Mouse (Mus musculus) heart, postnatal 0 days (tissue): ENCODE data around the gene Rhbdd3. TPM values are rescaled to one million over a fixed set of nuclear protein-coding genes. Genes with fewer than 3 reads are reported as not detected.

ENCODE experiments used
- ATAC-seq: fragments of 200-750 bp; cut with Nextera tagmentation; 2 replicates; pipeline ENCODE4 v1.8.0; 2017; ENCODE audit warnings: low read depth, moderate number of reproducible peaks, moderate library complexity; ENCODE audit not compliant: insufficient read depth
- DNase-seq: peaks from one replicate; pipeline ENCODE4 v3.0.0-alpha.2; 2016; ENCODE audit warnings: low spot score
- H3K27ac ChIP-seq: fragments of 300-500 bp; sonication (generic); 2 replicates; pipeline ENCODE4 v1.5.1; 2014; ENCODE audit warnings: low read depth, mild to moderate bottlenecking
- H3K27me3 ChIP-seq: fragments of 300-500 bp; sonication (generic); 2 replicates; pipeline ENCODE4 v1.6.1; 2014; ENCODE audit warnings: low read length, mixed read lengths; ENCODE audit not compliant: control insufficient read depth, insufficient read depth
- H3K36me3 ChIP-seq: fragments of 300-500 bp; sonication (generic); replicated peaks from 2 replicates; pipeline ENCODE4 v1.6.1; 2014; ENCODE audit warnings: low read length, mixed read lengths; ENCODE audit not compliant: control insufficient read depth, insufficient read depth
- H3K4me1 ChIP-seq: fragments of 300-500 bp; sonication (generic); 2 replicates; pipeline ENCODE4 v1.6.1; 2014; ENCODE audit warnings: antibody characterized with exemption; ENCODE audit not compliant: control insufficient read depth, insufficient read depth
- H3K4me2 ChIP-seq: fragments of 300-500 bp; sonication (generic); 2 replicates; pipeline ENCODE4 v1.6.1; 2014; ENCODE audit warnings: low read depth, mild to moderate bottlenecking, low read length, moderate library complexity
- H3K4me3 ChIP-seq: fragments of 300-500 bp; sonication (generic); 2 replicates; pipeline ENCODE4 v1.5.1; 2014; ENCODE audit warnings: low read depth, low read length
- H3K9ac ChIP-seq: fragments of 300-500 bp; sonication (generic); replicated peaks from 2 replicates; pipeline ENCODE4 v1.6.1; 2014; ENCODE audit warnings: low read depth, low read length, mixed read lengths
- H3K9me3 ChIP-seq: fragments of 300-500 bp; sonication (generic); replicated peaks from 2 replicates; pipeline ENCODE4 v1.6.1; 2016; ENCODE audit warnings: low read length; ENCODE audit not compliant: control insufficient read depth
- CTCF ChIP-seq: IDR thresholded peaks from 2 replicates; pipeline ENCODE4 v1.5.1; 2016; ENCODE audit warnings: antibody characterized with exemption, control low read depth, low read depth
- EP300 ChIP-seq: IDR thresholded peaks from 2 replicates; pipeline ENCODE4 v1.6.1; 2016; ENCODE audit warnings: antibody characterized with exemption, low read depth
- WGBS: fragments of 180-500 bp; shearing (Covaris S2); extraction: QIAGEN DNeasy Blood & Tissue Kit; methylation state at CpG from one replicate; pipeline ENCODE4 v1.1.7; 2014; 5-methylcytosine and 5-hydroxymethylcytosine counted together
- polyA plus RNA-seq: library from polyadenylated mRNA; unstranded; fragments of >200 nt; fragmentation: Nextera tagmentation; extraction: Ambion mirVana; gene quantifications from 2 replicates; pipeline ENCODE4 v1.2.1, GENCODE M21; 2015
- total RNA-seq: library from RNA; depleted of rRNA; stranded (reverse); fragments of >200 nt; gene quantifications from 2 replicates; pipeline ENCODE4 v1.2.3, GENCODE M21; 2014; ENCODE audit warnings: low replicate concordance

The Rhbdd3 gene
- total and polyA plus RNA-seq, 2 experiments from 2014 or later: 28.5 to 50.4 TPM

DNA sequence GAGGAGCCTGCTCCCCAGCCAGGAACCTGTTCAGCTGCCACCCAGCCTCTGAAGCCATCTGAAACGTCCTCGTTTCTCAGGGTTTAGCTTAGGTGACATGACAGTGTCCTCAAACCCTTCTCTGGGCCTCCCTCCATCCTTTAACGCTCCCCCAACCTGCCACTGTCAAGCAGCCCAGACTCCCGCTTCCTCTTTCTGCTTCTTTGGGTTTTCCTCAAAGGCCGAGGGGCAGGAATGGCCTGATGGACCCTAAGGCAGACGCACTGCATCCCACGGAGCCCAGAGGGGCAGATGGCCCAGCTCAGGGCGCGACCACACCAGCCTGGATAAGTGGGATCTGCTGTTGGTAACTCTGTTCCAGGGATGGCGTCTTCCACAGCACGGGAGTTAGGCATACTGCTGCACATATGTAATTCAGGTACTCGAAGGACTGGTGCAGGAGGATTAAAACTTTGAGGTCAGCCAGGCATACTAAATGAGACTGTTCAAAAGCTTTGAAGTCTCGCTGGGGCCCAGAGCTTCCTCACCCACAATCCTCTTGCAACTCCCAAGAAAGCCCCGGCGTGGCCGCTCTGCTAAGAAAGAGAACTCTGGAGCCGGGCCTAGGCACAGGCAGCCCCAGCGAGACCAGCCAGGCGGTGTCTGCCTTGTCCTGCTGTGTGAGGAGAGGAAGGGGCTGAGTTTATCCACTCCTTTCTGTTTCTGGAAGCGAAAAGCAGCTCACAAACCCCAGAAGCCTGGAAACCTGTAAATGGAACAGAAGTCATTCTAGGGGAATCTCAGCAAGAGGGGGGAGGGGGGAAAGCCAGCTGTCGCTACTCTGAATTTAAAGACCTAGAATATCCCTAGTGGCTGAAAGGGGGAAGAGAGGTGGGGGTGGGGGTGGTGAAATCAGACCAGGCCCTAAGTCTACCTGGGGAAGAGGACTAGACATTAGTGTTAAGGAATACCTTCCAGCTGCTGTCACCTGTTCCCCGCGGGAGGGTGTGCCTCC lies 42.5 kb upstream of the Rhbdd3 start:
- no peak overlapping the region for H3K4me3 ChIP-seq
- 0 out of 2 replicates have a peak overlapping the region, but pooled peaks have one; percentile 16 for H3K9ac ChIP-seq
- DNase-seq (no peak), ATAC-seq (no peak)
- H3K9me3 ChIP-seq: no peaks in the 10 kb centered on the region
- H3K27ac ChIP-seq: no peak overlapping the region
- peaks cover 45% of the 10 kb centered on the region for H3K27me3 ChIP-seq
- H3K4me2 ChIP-seq: no peak overlapping the region
- peaks cover 9% of the 10 kb centered on the region for H3K4me1 ChIP-seq
- TF ChIP-seq CTCF (no peak), EP300 (no peak)
- 71% methylated on average over 23 of the region's 23 CpGs for WGBS
- H3K36me3 ChIP-seq: no peaks in the 10 kb centered on the region

DNA sequence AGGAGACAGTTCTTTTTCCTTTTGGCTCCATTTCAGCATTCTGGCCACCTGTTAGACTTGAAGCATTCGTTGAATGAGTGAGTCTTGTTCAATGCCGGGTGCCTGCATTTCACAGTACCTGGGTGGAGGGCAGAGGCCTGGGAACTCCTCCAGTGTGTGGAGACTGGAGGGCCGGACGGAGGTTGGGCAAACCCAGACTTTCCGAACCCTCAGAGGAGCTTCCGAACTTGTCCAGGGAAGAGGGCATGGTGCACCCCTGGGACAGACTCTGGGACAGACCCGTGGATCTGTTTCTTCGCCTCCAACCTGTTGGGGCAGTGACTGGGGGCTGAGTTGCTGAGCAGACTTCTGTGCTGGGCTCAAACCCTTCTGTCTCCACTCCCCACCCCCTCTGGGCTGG lies 41.7 kb upstream of the Rhbdd3 start:
- no peak overlapping the region for H3K9ac ChIP-seq
- peaks cover 17% of the 10 kb centered on the region for H3K4me1 ChIP-seq
- 71% methylated on average over 8 of the region's 8 CpGs for WGBS
- H3K4me3 ChIP-seq: no peak overlapping the region
- H3K4me2 ChIP-seq: no peak overlapping the region
- TF ChIP-seq EP300: no peak
- no peaks in the 10 kb centered on the region for H3K9me3 ChIP-seq
- ATAC-seq (no peak), DNase-seq (no peak)
- no peak overlapping the region for H3K27ac ChIP-seq
- no peaks in the 10 kb centered on the region for H3K36me3 ChIP-seq
- peaks cover 46% of the 10 kb centered on the region for H3K27me3 ChIP-seq

DNA sequence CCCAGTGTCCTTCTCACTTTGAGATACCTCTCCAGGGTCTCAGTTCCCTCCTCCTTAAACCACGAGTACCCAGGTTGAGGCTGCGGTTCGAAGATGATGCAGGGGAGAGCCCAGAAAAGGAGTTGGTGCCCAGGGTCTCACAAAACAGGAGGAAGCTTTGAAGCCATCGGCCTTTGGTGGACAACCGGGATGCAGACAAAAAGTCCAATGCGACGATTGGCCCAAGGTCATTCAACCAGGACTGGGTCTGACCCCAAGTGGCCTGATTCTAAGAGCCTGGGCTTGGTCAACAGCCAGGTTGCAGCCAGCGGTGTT lies 41.2 kb upstream of the Rhbdd3 start:
- no peaks in the 10 kb centered on the region for H3K36me3 ChIP-seq
- H3K27me3 ChIP-seq: peaks cover 46% of the 10 kb centered on the region
- H3K4me2 ChIP-seq: peak overlapping the region; percentile 97
- ATAC-seq: no peak
- WGBS: 24% methylated on average over 8 of the region's 8 CpGs
- no peaks in the 10 kb centered on the region for H3K9me3 ChIP-seq
- no peak overlapping the region for H3K27ac ChIP-seq
- TF ChIP-seq EP300: no peak
- no peak for TF ChIP-seq CTCF
- no peak for DNase-seq
- peak overlapping the region; percentile 56 for H3K4me3 ChIP-seq
- peaks cover 21% of the 10 kb centered on the region for H3K4me1 ChIP-seq
- 0 out of 2 replicates have a peak overlapping the region, but pooled peaks have one; percentile 31 for H3K9ac ChIP-seq

DNA sequence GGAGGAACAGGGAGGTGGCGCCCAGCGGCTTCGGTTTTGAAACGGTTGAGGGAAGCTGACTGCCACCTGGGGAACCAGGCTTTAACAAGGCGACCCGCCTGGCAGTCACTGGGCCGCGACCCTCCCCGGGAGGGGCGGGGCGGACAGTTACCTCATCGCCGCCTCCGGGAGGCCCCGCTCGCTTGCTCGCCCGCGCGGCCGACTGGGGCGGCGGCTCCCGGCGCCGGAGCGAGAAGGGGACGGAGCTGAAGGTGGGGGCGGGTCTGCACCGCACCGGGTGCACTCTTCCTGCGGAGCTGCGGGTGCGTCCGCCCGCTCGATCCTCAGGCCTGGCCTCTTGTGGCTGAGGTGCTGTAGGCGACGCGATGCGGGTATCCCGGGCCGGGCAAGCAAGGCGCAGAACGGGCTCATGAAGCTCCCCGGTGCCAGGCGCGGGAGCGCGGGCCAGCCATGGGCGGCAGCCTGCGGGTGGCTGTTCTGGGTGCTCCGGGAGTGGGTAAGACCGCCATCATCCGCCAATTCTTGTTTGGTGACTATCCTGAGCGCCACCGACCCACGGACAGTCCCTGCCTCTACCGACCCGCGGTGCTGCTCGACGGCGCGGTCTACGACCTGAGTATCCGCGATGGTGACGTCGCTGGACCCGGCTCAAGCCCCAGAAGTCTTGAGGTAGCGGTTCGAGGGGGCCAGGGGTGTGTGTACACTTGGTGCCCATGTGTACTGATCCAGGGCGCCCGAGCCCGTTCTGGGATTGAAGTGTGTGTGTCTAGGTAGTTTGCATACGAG lies 40.7 kb upstream of the Rhbdd3 start, which contains the start of gene Rasl10a:
Gene Rasl10a, plus strand, starts transcription at position 273 of the 786 bp plus-strand sequence.
- Histone ChIP-seq H3K4me1 (peaks cover 26% of the 10 kb centered on the region), H3K27me3 (peaks cover 46% of the 10 kb centered on the region), H3K36me3 (no peaks in the 10 kb centered on the region), H3K9me3 (no peaks in the 10 kb centered on the region), H3K27ac (no peak within 1 kb of the TSS), H3K4me2 (peak within 1 kb of the TSS; percentile 97), H3K4me3 (peak within 1 kb of the TSS; percentile 56), H3K9ac (peak within 1 kb of the TSS; percentile 31; the same call in 1 of the 2 replicates)
- TF ChIP-seq EP300: no peak
- no peak for TF ChIP-seq CTCF
- DNase-seq (no peak), ATAC-seq (peak; percentile 9; the same call in 1 of the 2 replicates)
- 2% methylated on average over 56 of the region's 77 CpGs for WGBS

DNA sequence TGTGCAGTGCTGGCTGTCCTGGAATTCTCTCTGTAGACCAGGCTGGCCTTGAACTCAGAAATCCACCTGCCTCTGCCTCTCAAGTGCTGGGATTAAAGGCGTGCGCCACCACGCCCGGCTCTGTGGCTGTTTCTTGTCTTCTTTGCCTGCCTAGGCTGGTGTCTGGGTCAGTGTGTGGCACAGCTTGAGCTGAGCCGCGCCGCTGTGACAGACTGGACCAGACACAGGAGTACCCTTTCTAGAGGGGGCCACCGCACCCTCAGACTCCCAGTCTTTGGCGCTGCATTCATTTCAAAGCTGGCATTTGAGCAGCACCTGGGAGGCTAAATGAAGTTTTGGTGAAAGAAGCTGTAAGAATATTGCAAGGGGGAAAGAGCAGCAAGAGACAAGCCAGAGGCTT lies 39.9 kb upstream of the Rhbdd3 start:
- 32% methylated on average over 9 of the region's 9 CpGs for WGBS
- peaks cover 46% of the 10 kb centered on the region for H3K27me3 ChIP-seq

More for the DNA sequence above, 39.9 kb upstream of the Rhbdd3 start:
- no peak overlapping the region for H3K27ac ChIP-seq
- no peak for ATAC-seq
- H3K4me2 ChIP-seq: no peak overlapping the region
- TF ChIP-seq CTCF (no peak), EP300 (no peak)
- H3K9me3 ChIP-seq: no peaks in the 10 kb centered on the region
- peaks cover 32% of the 10 kb centered on the region for H3K4me1 ChIP-seq
- no peak overlapping the region for H3K9ac ChIP-seq
- DNase-seq: no peak
- H3K36me3 ChIP-seq: no peaks in the 10 kb centered on the region
- no peak overlapping the region for H3K4me3 ChIP-seq
